Mouse (Mus musculus): ENCODE measurements around the gene Wdr59. TPM values are rescaled to one million over a fixed set of nuclear protein-coding genes. Genes with fewer than 3 reads are reported as not detected.

The Wdr59 gene
- polyA plus RNA-seq, 1 experiment = 4.8 TPM

DNA sequence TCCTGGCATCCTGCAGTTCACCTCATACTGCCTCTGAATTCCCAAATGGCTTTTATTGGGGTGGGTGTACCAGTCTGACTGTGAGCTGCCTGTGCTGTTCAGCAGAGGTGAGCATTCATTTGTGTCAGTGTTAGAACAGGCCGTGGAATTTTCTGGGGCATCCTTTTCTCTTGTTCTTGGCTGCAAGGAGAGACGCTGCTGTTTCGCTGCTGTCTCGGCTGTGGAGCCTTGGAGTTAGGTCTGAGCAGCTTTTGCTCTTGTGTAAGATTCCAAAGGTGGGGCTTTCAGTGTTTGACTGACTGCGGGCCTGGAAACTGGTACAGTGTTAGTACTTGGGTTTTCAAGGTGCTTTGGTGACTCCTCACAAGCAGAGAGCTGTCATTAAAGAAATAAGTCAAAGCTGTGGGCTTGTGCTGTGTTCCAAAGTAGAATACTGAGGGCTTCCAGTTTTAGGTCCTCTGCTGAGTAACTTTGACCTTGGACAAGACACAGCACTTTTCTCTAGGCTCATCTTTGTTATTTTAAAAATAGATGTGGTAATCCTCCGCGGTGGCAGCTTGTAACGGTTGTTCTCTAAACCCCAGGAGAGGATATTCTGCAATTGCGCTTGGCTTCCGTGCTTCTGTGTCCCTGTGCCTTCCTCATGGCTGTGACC lies 17.7 kb upstream of the Wdr59 start:
- TF ChIP-seq CTCF (IDR thresholded peaks at IDR 0.05; ENCODE audit: low read depth, low read length) (no peak), POLR2A (IDR thresholded peaks at IDR 0.05; ENCODE audit: borderline replicate concordance, low read depth, low read length) (no peak)
- H3K27ac ChIP-seq (ENCODE audit: insufficient read depth, low read depth, low read length) = peak overlapping the region; percentile 92
- H3K4me3 ChIP-seq (ENCODE audit: insufficient read depth, low read length) = peak overlapping the region; percentile 47
- peaks cover 24% of the 10 kb centered on the region for H3K4me1 ChIP-seq (ENCODE audit: control insufficient read depth, insufficient read depth, low read length)

DNA sequence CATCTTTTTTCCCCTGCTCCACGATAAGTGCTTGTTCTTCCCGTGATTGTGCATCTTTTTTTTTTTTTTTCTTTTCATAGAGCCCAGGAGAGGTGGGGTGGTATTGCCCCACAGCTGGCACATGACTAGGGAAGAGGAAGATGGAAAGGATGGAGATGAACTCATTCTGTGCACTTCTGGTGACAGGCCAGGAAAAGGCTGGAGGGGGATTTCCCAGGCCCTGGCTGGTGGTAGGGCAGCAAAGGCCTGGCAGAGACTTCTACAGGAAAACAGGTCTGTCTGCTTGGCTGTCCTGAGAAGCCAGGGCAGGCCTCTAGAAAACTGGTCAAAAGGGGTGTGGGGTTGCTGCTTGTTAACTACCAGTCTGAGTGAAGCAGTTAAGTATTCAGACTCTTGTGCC lies 16.3 kb upstream of the Wdr59 start:
- Histone ChIP-seq H3K4me1 (ENCODE audit: control insufficient read depth, insufficient read depth, low read length) (peaks cover 22% of the 10 kb centered on the region), H3K27ac (ENCODE audit: insufficient read depth, low read depth, low read length) (peak overlapping the region; percentile 68), H3K4me3 (ENCODE audit: insufficient read depth, low read length) (peak overlapping the region; percentile 84)
- TF ChIP-seq POLR2A (IDR thresholded peaks at IDR 0.05; ENCODE audit: borderline replicate concordance, low read depth, low read length) = no peak

DNA sequence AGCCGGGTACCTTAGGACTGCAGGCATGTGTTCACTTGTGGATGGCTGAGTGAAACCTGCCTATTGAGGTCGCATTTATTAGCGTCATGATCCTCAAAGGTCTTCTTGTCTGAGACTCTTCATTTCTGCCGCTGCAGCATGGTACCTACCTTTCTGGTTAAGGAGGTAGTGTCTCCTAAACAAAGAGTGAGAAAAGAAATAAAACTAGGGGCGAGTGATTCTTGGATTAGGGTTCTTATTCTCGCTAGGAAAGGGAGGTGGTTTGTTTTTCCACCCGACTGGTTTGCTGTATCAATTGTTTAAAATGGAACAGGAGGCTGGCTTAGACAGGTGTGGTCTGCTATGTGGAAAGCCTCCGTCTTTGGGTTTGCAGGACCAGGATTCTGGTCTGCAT lies 15.9 kb upstream of the Wdr59 start:
- peak overlapping the region; percentile 84 for H3K4me3 ChIP-seq (ENCODE audit: insufficient read depth, low read length)
- H3K27ac ChIP-seq (ENCODE audit: insufficient read depth, low read depth, low read length) = peak overlapping the region; percentile 68
- TF ChIP-seq POLR2A (IDR thresholded peaks at IDR 0.05; ENCODE audit: borderline replicate concordance, low read depth, low read length) (no peak), CTCF (IDR thresholded peaks at IDR 0.05; ENCODE audit: low read depth, low read length) (no peak)
- peaks cover 22% of the 10 kb centered on the region for H3K4me1 ChIP-seq (ENCODE audit: control insufficient read depth, insufficient read depth, low read length)

DNA sequence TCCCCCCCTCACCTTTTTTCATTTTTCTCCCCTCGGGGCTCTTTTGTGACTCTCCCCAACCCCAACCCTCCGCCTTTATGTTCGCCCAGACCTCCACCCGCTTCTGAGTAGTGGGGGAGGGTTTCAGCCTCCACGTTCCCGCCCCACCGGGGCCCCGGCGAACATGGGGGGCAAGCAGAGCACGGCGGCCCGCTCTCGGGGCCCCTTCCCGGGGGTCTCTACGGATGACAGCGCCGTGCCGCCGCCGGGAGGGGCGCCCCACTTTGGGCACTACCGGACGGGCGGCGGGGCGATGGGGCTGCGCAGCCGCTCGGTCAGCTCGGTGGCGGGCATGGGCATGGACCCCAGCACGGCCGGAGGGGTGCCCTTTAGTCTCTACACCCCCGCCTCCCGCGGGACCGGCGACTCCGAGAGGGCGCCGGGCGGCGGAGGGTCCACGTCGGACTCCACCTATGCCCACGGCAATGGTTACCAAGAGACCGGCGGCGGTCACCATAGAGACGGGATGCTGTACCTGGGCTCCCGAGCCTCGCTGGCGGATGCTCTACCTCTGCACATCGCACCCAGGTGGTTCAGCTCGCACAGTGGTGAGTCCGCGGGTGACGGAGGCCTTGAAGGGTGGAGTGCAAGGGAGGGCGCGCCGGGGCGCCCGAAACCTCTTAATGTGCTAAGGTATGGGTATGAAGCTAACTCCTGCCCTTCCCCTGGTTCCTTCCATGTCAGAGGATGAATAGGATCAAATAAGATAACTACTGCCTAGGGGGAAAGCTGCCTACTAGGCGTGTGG lies 15.3 kb upstream of the Wdr59 start:
- peaks cover 20% of the 10 kb centered on the region for H3K4me1 ChIP-seq (ENCODE audit: control insufficient read depth, insufficient read depth, low read length)
- H3K4me3 ChIP-seq (ENCODE audit: insufficient read depth, low read length) = peak overlapping the region; percentile 84
- peak overlapping the region; percentile 68 for H3K27ac ChIP-seq (ENCODE audit: insufficient read depth, low read depth, low read length)
- TF ChIP-seq POLR2A (IDR thresholded peaks at IDR 0.05; ENCODE audit: borderline replicate concordance, low read depth, low read length) = no peak
- TF ChIP-seq CTCF (IDR thresholded peaks at IDR 0.05; ENCODE audit: low read depth, low read length) = no peak

DNA sequence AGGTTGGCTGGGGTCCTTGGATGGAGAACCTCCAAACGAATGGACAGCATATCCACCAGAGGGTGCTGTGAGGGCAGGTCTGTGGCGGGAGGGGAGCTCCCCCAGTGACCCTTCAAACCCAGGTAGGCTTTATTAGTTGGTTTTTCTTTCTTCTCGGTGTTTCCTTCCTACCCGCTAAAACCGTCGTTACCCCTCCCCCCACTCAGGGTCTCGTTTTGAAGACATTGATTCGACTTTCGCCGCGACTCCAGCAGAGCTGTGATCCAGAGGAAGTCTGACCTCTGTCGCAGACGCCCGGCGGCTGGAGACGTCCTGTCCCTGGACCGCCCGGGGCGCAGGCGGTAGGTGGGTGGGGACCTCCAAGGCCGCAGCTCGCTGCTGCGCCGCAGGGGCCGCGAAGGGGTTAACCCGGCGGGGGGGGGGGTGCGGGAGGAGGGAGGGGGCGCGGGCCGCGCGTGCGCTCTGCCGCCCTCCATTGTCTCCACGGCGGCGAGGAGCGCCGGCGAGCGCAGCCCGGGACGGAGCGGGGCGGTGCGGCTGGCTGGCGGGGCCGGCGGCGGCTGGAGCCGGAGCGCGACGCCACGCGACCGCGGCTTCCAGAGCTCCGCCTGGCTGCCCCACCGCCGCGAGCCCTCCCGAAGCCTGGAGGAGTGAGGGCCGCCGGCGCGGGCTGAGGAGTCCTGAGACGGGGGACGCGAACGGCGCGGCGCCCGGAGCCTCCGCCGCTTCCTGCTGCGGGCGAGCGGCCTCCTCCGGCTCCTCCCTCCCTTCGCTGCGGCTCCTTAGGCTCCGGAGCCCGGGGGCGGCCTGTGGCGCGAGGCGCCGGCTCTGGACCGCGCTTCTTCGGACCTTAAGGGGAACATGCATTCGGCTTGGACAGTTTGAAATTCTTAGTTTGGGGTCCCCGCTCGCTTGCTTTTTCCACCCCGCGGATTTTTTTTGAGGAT lies 14.4 kb upstream of the Wdr59 start, which contains the start of gene Znrf1:
Znrf1 (plus strand) TSS at position 67 of the 947 bp plus-strand sequence.
- TF ChIP-seq POLR2A (IDR thresholded peaks at IDR 0.05; ENCODE audit: borderline replicate concordance, low read depth, low read length) = no peak
- peak; percentile 48; the same call in 1 of the 2 replicates for TF ChIP-seq CTCF (IDR thresholded peaks at IDR 0.05; ENCODE audit: low read depth, low read length)
- peak within 1 kb of the TSS; percentile 84 for H3K4me3 ChIP-seq (ENCODE audit: insufficient read depth, low read length)
- H3K27ac ChIP-seq (ENCODE audit: insufficient read depth, low read depth, low read length) = peak within 1 kb of the TSS; percentile 68
- peaks cover 15% of the 10 kb centered on the region for H3K4me1 ChIP-seq (ENCODE audit: control insufficient read depth, insufficient read depth, low read length)

DNA sequence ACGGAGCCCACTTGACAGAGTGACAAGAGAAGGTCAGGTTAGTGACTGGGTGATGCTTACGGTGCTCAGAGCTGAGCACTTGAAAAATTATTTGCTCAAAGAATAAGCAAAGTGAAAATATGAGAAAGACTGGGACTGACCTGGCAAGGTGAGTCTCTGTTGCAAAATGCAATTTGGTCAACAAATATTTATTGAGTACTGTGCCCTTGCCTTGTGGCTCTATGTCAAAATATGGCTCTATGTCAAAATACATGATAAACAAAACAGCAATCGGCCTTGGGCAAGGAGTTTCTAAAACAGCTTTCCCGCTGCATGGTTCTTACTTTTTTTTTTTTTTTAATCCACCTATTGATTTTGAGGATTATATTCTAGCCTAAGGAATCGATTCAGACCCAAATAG lies 13.6 kb upstream of the Wdr59 start:
- no peak for TF ChIP-seq CTCF (IDR thresholded peaks at IDR 0.05; ENCODE audit: low read depth, low read length)
- TF ChIP-seq POLR2A (IDR thresholded peaks at IDR 0.05; ENCODE audit: borderline replicate concordance, low read depth, low read length) = no peak
- H3K4me1 ChIP-seq (ENCODE audit: control insufficient read depth, insufficient read depth, low read length) = peaks cover 7% of the 10 kb centered on the region
- no peak overlapping the region for H3K4me3 ChIP-seq (ENCODE audit: insufficient read depth, low read length)
- H3K27ac ChIP-seq (ENCODE audit: insufficient read depth, low read depth, low read length) = no peak overlapping the region

DNA sequence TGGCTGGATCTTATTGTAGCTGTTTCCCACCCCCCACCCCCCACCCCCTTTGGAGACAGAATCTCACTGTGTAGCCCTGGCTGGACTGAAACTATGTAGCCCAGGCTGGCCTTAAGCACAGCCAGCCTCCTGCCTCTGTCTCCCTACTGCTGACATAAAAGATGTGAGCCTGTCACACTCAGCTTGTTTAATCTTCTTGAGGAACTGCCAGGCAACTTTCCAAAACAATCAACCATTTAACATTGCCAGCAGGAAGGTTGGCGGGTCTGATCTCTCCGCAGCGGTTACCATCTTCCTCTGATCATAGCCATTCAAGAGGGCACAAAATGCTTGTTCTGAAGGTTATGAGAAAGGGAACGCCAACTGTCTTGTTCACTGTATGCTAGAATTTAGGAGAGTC lies 11.6 kb upstream of the Wdr59 start:
- H3K4me1 ChIP-seq (ENCODE audit: control insufficient read depth, insufficient read depth, low read length) = no peaks in the 10 kb centered on the region
- no peak for TF ChIP-seq POLR2A (IDR thresholded peaks at IDR 0.05; ENCODE audit: borderline replicate concordance, low read depth, low read length)
- no peak for TF ChIP-seq CTCF (IDR thresholded peaks at IDR 0.05; ENCODE audit: low read depth, low read length)
- no peak overlapping the region for H3K4me3 ChIP-seq (ENCODE audit: insufficient read depth, low read length)
- no peak overlapping the region for H3K27ac ChIP-seq (ENCODE audit: insufficient read depth, low read depth, low read length)

DNA sequence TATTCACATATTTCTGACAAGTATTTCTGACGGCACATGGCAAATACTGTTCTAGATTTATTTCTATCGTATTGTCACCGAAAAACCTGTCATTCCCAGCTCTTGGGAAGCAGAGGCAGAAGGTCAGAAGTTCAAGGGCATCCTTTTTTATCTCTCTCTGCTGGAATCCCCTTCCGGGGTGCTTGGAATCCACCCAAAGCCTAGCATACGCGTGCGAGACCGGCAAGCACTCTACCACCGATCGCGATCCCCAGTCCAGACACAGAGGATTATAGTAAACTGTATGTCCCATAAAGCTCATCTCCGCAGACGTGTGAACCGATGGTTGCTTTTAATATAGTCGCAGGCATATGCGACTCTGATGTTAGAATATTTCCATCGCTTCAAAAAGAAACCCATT lies 9.7 kb upstream of the Wdr59 start:
- TF ChIP-seq CTCF (IDR thresholded peaks at IDR 0.05; ENCODE audit: low read depth, low read length) (no peak), POLR2A (IDR thresholded peaks at IDR 0.05; ENCODE audit: borderline replicate concordance, low read depth, low read length) (no peak)
- H3K4me3 ChIP-seq (ENCODE audit: insufficient read depth, low read length) = no peak overlapping the region
- H3K27ac ChIP-seq (ENCODE audit: insufficient read depth, low read depth, low read length) = no peak overlapping the region
- H3K4me1 ChIP-seq (ENCODE audit: control insufficient read depth, insufficient read depth, low read length) = peaks cover 9% of the 10 kb centered on the region

DNA sequence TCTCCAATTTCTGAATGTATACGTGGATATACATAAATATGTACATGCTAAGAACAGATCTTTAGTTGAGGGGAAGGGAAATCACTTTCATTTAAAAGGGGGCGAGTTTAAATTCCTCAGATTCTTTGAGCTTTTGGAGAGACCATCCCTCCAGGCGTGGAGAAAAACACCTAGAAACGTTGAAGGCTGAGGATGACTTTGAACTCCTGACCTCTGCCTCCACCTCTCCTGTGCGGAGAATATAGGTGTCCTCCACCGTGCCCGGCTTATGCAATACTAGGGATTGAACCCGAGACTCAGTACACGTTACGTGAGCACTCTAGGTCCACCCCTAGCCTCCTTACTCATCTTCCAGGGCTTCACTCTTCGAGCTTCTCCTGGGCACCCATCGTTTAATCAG lies 9.3 kb upstream of the Wdr59 start:
- TF ChIP-seq CTCF (IDR thresholded peaks at IDR 0.05; ENCODE audit: low read depth, low read length) (no peak), POLR2A (IDR thresholded peaks at IDR 0.05; ENCODE audit: borderline replicate concordance, low read depth, low read length) (no peak)
- peaks cover 12% of the 10 kb centered on the region for H3K4me1 ChIP-seq (ENCODE audit: control insufficient read depth, insufficient read depth, low read length)
- H3K27ac ChIP-seq (ENCODE audit: insufficient read depth, low read depth, low read length) = no peak overlapping the region
- H3K4me3 ChIP-seq (ENCODE audit: insufficient read depth, low read length) = no peak overlapping the region

Data from bone marrow macrophage, adult 2 months (primary cell).